Mouse (Mus musculus): ENCODE measurements around the gene Fam32a. TPM values are rescaled to one million over a fixed set of nuclear protein-coding genes. Genes with fewer than 3 reads are reported as not detected.

The Fam32a gene
- polyA plus RNA-seq, 1 experiment: 103 TPM

- no peak for DNase-seq (ENCODE audit: low read depth)
- TF ChIP-seq POLR2A (IDR thresholded peaks at IDR 0.05; ENCODE audit: borderline replicate concordance, extremely low read depth, insufficient read depth, insufficient read length, poor library complexity, severe bottlenecking): no peak
- no peak for TF ChIP-seq CTCF (IDR thresholded peaks at IDR 0.05; ENCODE audit: borderline replicate concordance, extremely low read depth, insufficient read depth, insufficient read length)
These were observed 8.8 kb upstream of the Fam32a start for GRCm38 (mm10) chr8:72210710-72211109.

- no peak for DNase-seq (ENCODE audit: low read depth)
- TF ChIP-seq CTCF (IDR thresholded peaks at IDR 0.05; ENCODE audit: borderline replicate concordance, extremely low read depth, insufficient read depth, insufficient read length) (no peak), POLR2A (IDR thresholded peaks at IDR 0.05; ENCODE audit: borderline replicate concordance, extremely low read depth, insufficient read depth, insufficient read length, poor library complexity, severe bottlenecking) (no peak)
These were observed 7.7 kb upstream of the Fam32a start for GRCm38 (mm10) chr8:72211846-72212245.

- DNase-seq (ENCODE audit: low read depth): no peak
- TF ChIP-seq CTCF (IDR thresholded peaks at IDR 0.05; ENCODE audit: borderline replicate concordance, extremely low read depth, insufficient read depth, insufficient read length): no peak
These were observed 6.8 kb upstream of the Fam32a start, which contains the start of gene Cib3 for GRCm38 (mm10) chr8:72212751-72213150. Gene Cib3, minus strand, starts transcription at chr8:72212837.

GRCm38 (mm10) chr8:72213536-72213935 is 6.0 kb upstream of the Fam32a start, which contains the start of gene Gm11034:
Gene Gm11034, minus strand, starts transcription at chr8:72213636.
- TF ChIP-seq POLR2A (IDR thresholded peaks at IDR 0.05; ENCODE audit: borderline replicate concordance, extremely low read depth, insufficient read depth, insufficient read length, poor library complexity, severe bottlenecking) (no peak), CTCF (IDR thresholded peaks at IDR 0.05; ENCODE audit: borderline replicate concordance, extremely low read depth, insufficient read depth, insufficient read length) (no peak)
- DNase-seq (ENCODE audit: low read depth): no peak

- no peak for DNase-seq (ENCODE audit: low read depth)
- TF ChIP-seq POLR2A (IDR thresholded peaks at IDR 0.05; ENCODE audit: borderline replicate concordance, extremely low read depth, insufficient read depth, insufficient read length, poor library complexity, severe bottlenecking) (no peak), CTCF (IDR thresholded peaks at IDR 0.05; ENCODE audit: borderline replicate concordance, extremely low read depth, insufficient read depth, insufficient read length) (peak; percentile 3; the same call in 1 of the 2 replicates)
These were observed 4.5 kb upstream of the Fam32a start for GRCm38 (mm10) chr8:72215060-72215459.

GRCm38 (mm10) chr8:72215871-72216270 is 3.7 kb upstream of the Fam32a start:
- no peak for TF ChIP-seq POLR2A (IDR thresholded peaks at IDR 0.05; ENCODE audit: borderline replicate concordance, extremely low read depth, insufficient read depth, insufficient read length, poor library complexity, severe bottlenecking)
- TF ChIP-seq CTCF (IDR thresholded peaks at IDR 0.05; ENCODE audit: borderline replicate concordance, extremely low read depth, insufficient read depth, insufficient read length): no peak
- no peak for DNase-seq (ENCODE audit: low read depth)

- no peak for TF ChIP-seq POLR2A (IDR thresholded peaks at IDR 0.05; ENCODE audit: borderline replicate concordance, extremely low read depth, insufficient read depth, insufficient read length, poor library complexity, severe bottlenecking)
- no peak for TF ChIP-seq CTCF (IDR thresholded peaks at IDR 0.05; ENCODE audit: borderline replicate concordance, extremely low read depth, insufficient read depth, insufficient read length)
- no peak for DNase-seq (ENCODE audit: low read depth)
These were observed 569 bp upstream of the Fam32a start for GRCm38 (mm10) chr8:72218781-72219540.

GRCm38 (mm10) chr8:72220758-72221157 is 1.2 kb downstream of the Fam32a start:
- no peak for DNase-seq (ENCODE audit: low read depth)
- TF ChIP-seq POLR2A (IDR thresholded peaks at IDR 0.05; ENCODE audit: borderline replicate concordance, extremely low read depth, insufficient read depth, insufficient read length, poor library complexity, severe bottlenecking) (no peak), CTCF (IDR thresholded peaks at IDR 0.05; ENCODE audit: borderline replicate concordance, extremely low read depth, insufficient read depth, insufficient read length) (no peak; the same call in 1 of the 2 replicates)

- DNase-seq (ENCODE audit: low read depth): no peak
- TF ChIP-seq CTCF (IDR thresholded peaks at IDR 0.05; ENCODE audit: borderline replicate concordance, extremely low read depth, insufficient read depth, insufficient read length): no peak
- TF ChIP-seq POLR2A (IDR thresholded peaks at IDR 0.05; ENCODE audit: borderline replicate concordance, extremely low read depth, insufficient read depth, insufficient read length, poor library complexity, severe bottlenecking): no peak
These were observed 3.1 kb downstream of the Fam32a start for GRCm38 (mm10) chr8:72222656-72223055.

GRCm38 (mm10) chr8:72239499-72240402 is 20.2 kb downstream of the Fam32a start, which contains the start of gene Ap1m1:
Gene Ap1m1, plus strand, starts transcription at chr8:72240018.
- peak; percentile 100 for DNase-seq (ENCODE audit: low read depth)
- TF ChIP-seq POLR2A (IDR thresholded peaks at IDR 0.05; ENCODE audit: borderline replicate concordance, extremely low read depth, insufficient read depth, insufficient read length, poor library complexity, severe bottlenecking) (peak; percentile 36; the same call in 1 of the 2 replicates), CTCF (IDR thresholded peaks at IDR 0.05; ENCODE audit: borderline replicate concordance, extremely low read depth, insufficient read depth, insufficient read length) (peak; percentile 75; the same call in 1 of the 2 replicates)

GRCm38 (mm10) chr8:72240403-72240763 is 20.9 kb downstream of the Fam32a start:
- no peak for TF ChIP-seq POLR2A (IDR thresholded peaks at IDR 0.05; ENCODE audit: borderline replicate concordance, extremely low read depth, insufficient read depth, insufficient read length, poor library complexity, severe bottlenecking)
- no peak for DNase-seq (ENCODE audit: low read depth)

Measured in brain, embryonic 14.5 days (tissue).